Mouse (Mus musculus): ENCODE data around the gene Lrp2. TPM values are rescaled to one million over a fixed set of nuclear protein-coding genes. Genes with fewer than 3 reads are reported as not detected.

Gene Lrp2
- total and polyA plus RNA-seq, 3 experiments: under 0.01 to 0.07 (median 0.01) TPM

- Histone ChIP-seq H3K36me3 (replicated peaks in 1 of 2; ENCODE audit: control insufficient read depth in 1 of 2, insufficient read depth in 1 of 2, low read length in 1 of 2) (no peaks in the 10 kb centered on the region), H3K4me1 (ENCODE audit: control insufficient read depth in 1 of 2, insufficient read depth in 2 of 2) (no peaks in the 10 kb centered on the region), H3K27me3 (replicated peaks) (no peaks in the 10 kb centered on the region), H3K4me3 (replicated peaks in 1 of 3; ENCODE audit: low read depth in 2 of 3, low read length in 2 of 3, poor library complexity in 1 of 3) (no peak overlapping the region), H3K4me2 (ENCODE audit: insufficient read depth, low read depth, poor library complexity, severe bottlenecking) (no peak overlapping the region), H3K27ac (ENCODE audit: insufficient read depth, low read depth) (no peak overlapping the region), H3K79me2 (replicated peaks; ENCODE audit: control insufficient read depth, extremely low read depth, insufficient read depth, poor library complexity, severe bottlenecking) (no peaks in the 10 kb centered on the region), H3K9ac (ENCODE audit: insufficient read depth, low read depth) (no peak overlapping the region), H3K9me3 (replicated peaks; ENCODE audit: low read length) (no peaks in the 10 kb centered on the region)
- no peak for DNase-seq (ENCODE audit: extremely low read depth)
- no peak for TF ChIP-seq CHD1 (IDR thresholded peaks at IDR 0.05; ENCODE audit: low read depth, low read length)
- TF ChIP-seq MXI1 (IDR thresholded peaks at IDR 0.05; ENCODE audit: low read depth, low read length): no peak
- dilution Hi-C loops (cut with MboI; ENCODE audit: extremely low pct_ligation_motif_present, extremely low pct_unique_long_range_greater_than_20kb, low sequenced_read_pairs): no loop called here
- in situ Hi-C loops (cut with MboI; ENCODE audit: low pct_ligation_motif_present, low pct_unique_long_range_greater_than_20kb, low sequenced_read_pairs): no loop called here
Observed at GRCm38 (mm10) chr2:69463609-69464008, 122.3 kb downstream of the Lrp2 start.

DNA sequence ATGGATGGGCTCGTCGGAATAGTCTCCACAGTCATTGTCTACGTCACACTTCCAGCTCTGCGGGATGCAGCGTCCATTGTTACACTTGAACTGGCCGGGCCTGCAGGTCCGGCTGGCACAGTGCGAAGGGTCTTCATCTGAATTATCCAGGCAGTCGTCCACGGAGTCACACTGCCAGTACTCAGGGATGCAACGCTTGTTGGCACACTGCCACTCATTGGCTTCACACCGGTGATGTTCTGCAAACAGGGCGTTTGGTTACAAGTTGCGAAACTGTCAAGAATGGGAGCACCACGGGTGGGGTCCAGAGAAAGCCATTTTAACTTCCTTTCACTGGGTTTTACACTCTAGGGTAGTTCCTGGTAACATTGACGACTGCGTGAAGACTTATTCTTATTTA is 126.4 kb downstream of the Lrp2 start:
- Histone ChIP-seq H3K9me3 (replicated peaks; ENCODE audit: low read length) (no peaks in the 10 kb centered on the region), H3K9ac (ENCODE audit: insufficient read depth, low read depth) (no peak overlapping the region), H3K27ac (ENCODE audit: insufficient read depth, low read depth) (no peak overlapping the region), H3K4me1 (ENCODE audit: control insufficient read depth in 1 of 2, insufficient read depth in 2 of 2) (no peaks in the 10 kb centered on the region), H3K4me2 (ENCODE audit: insufficient read depth, low read depth, poor library complexity, severe bottlenecking) (no peak overlapping the region), H3K4me3 (replicated peaks in 1 of 3; ENCODE audit: low read depth in 2 of 3, low read length in 2 of 3, poor library complexity in 1 of 3) (no peak overlapping the region), H3K36me3 (replicated peaks in 1 of 2; ENCODE audit: control insufficient read depth in 1 of 2, insufficient read depth in 1 of 2, low read length in 1 of 2) (no peaks in the 10 kb centered on the region), H3K27me3 (replicated peaks) (no peaks in the 10 kb centered on the region), H3K79me2 (replicated peaks; ENCODE audit: control insufficient read depth, extremely low read depth, insufficient read depth, poor library complexity, severe bottlenecking) (no peaks in the 10 kb centered on the region)
- in situ Hi-C loops (cut with MboI; ENCODE audit: low pct_ligation_motif_present, low pct_unique_long_range_greater_than_20kb, low sequenced_read_pairs): no loop called here
- no peak for DNase-seq (ENCODE audit: extremely low read depth)
- dilution Hi-C loops (cut with MboI; ENCODE audit: extremely low pct_ligation_motif_present, extremely low pct_unique_long_range_greater_than_20kb, low sequenced_read_pairs): no loop called here
- TF ChIP-seq CHD1 (IDR thresholded peaks at IDR 0.05; ENCODE audit: low read depth, low read length): no peak
- no peak for TF ChIP-seq UBTF (IDR thresholded peaks at IDR 0.05; ENCODE audit: low read depth, low read length)
- no peak for TF ChIP-seq ZKSCAN1 (IDR thresholded peaks at IDR 0.05; ENCODE audit: borderline replicate concordance, low read depth, low read length)
- no peak for TF ChIP-seq POLR2AphosphoS2 (IDR thresholded peaks at IDR 0.05; ENCODE audit: low read depth, low read length)

- H3K27me3 ChIP-seq (replicated peaks): no peaks in the 10 kb centered on the region
- no peak for TF ChIP-seq NRF1 (IDR thresholded peaks at IDR 0.05; ENCODE audit: low read depth, low read length)
- TF ChIP-seq EP300 (IDR thresholded peaks at IDR 0.05; ENCODE audit: low read length): no peak
- no peak for TF ChIP-seq JUN (IDR thresholded peaks at IDR 0.05; ENCODE audit: insufficient read depth, low read depth, low read length)
- no peak overlapping the region for H3K4me2 ChIP-seq (ENCODE audit: insufficient read depth, low read depth, poor library complexity, severe bottlenecking)
- no peaks in the 10 kb centered on the region for H3K36me3 ChIP-seq (replicated peaks in 1 of 2; ENCODE audit: control insufficient read depth in 1 of 2, insufficient read depth in 1 of 2, low read length in 1 of 2)
- no peak overlapping the region for H3K4me3 ChIP-seq (replicated peaks in 1 of 3; ENCODE audit: low read depth in 2 of 3, low read length in 2 of 3, poor library complexity in 1 of 3)
- no peak for DNase-seq (ENCODE audit: extremely low read depth)
- H3K9ac ChIP-seq (ENCODE audit: insufficient read depth, low read depth): no peak overlapping the region
- dilution Hi-C loops (cut with MboI; ENCODE audit: extremely low pct_ligation_motif_present, extremely low pct_unique_long_range_greater_than_20kb, low sequenced_read_pairs) (no loop called here), in situ Hi-C loops (cut with MboI; ENCODE audit: low pct_ligation_motif_present, low pct_unique_long_range_greater_than_20kb, low sequenced_read_pairs) (no loop called here)
- H3K4me1 ChIP-seq (ENCODE audit: control insufficient read depth in 1 of 2, insufficient read depth in 2 of 2): peaks cover 0 to 2% of the 10 kb centered on the region in 2 experiments; a peak in 1 of 4 replicates
- H3K27ac ChIP-seq (ENCODE audit: insufficient read depth, low read depth): no peak overlapping the region
- no peaks in the 10 kb centered on the region for H3K9me3 ChIP-seq (replicated peaks; ENCODE audit: low read length)
- H3K79me2 ChIP-seq (replicated peaks; ENCODE audit: control insufficient read depth, extremely low read depth, insufficient read depth, poor library complexity, severe bottlenecking): no peaks in the 10 kb centered on the region
Observed at GRCm38 (mm10) chr2:69451128-69451527, 134.7 kb downstream of the Lrp2 start.
